Mouse (Mus musculus) left cerebral cortex, postnatal 10 days (tissue): Measurements from ENCODE around the gene Scamp2. TPM values are rescaled to one million over a fixed set of nuclear protein-coding genes. Genes with fewer than 3 reads are reported as not detected.
A peak's percentile ranks its signal among the peaks of the same experiment; 100 is the strongest.

Experiments used
- DNase-seq, 2 experiments: peaks; one replicate each; pipeline ENCODE4 v3.0.0; 2021 to 2022; ENCODE audit warnings: low spot score in 2 of 2, mixed read lengths in 1 of 2; ENCODE audit errors: extremely low spot score in 1 of 2
- intact Hi-C: fragments of 180-260 bp; cut with DNase I; formaldehyde crosslinking; loops from one replicate; pipeline ENCODE4 v1.15.1; 2025
- total RNA-seq, 2 experiments: library from RNA; stranded (reverse); gene quantifications; 2 replicates each; pipeline ENCODE4 v1.2.3; 2021

Scamp2 gene
- total RNA-seq: 10 to 100 TPM; 25.7 to 29.9 TPM

- intact Hi-C loops: no loop called here
- peak; percentile 91 to 95 for DNase-seq
These were observed at the start of gene Scamp2 for GRCm38 (mm10) chr9:57560861-57561710. Gene Scamp2 (plus strand): TSS chr9:57560943.

GRCm38 (mm10) chr9:57517113-57517512, 43.6 kb upstream of the Scamp2 start:
- intact Hi-C loops: loop anchor here (10.0 kb wide), 1 partner anchor 302 kb away; no protein-coding TSS in a partner anchor
- DNase-seq: peak in 1 of 2 experiments; percentile 57

GRCm38 (mm10) chr9:57520375-57521055, 40.2 kb upstream of the Scamp2 start:
- intact Hi-C loops: loop anchor here (5.0 kb wide), 2 partner anchors 33 to 137 kb away; no protein-coding TSS in a partner anchor
- DNase-seq: no peak

GRCm38 (mm10) chr9:57521056-57521911, 39.5 kb upstream of the Scamp2 start, which contains the start of gene Cox5a:
Gene Cox5a (plus strand): TSS chr9:57521274.
- intact Hi-C loops: loop anchor here (5.0 kb wide), 2 partner anchors 34 to 136 kb away; no protein-coding TSS in a partner anchor
- DNase-seq: peak; percentile 90 to 97

GRCm38 (mm10) chr9:57522114-57522860, 38.5 kb upstream of the Scamp2 start:
- DNase-seq: no peak
- intact Hi-C loops: loop anchor here (5.0 kb wide), 2 partner anchors 35 to 135 kb away; no protein-coding TSS in a partner anchor

- intact Hi-C loops: loop anchor here (5.0 kb wide), 2 partner anchors 36 to 134 kb away; no protein-coding TSS in a partner anchor
These were observed 37.9 kb upstream of the Scamp2 start for GRCm38 (mm10) chr9:57522861-57523246.

GRCm38 (mm10) chr9:57523754-57524153, 37.0 kb upstream of the Scamp2 start:
- no peak for DNase-seq
- intact Hi-C loops: loop anchor here (5.0 kb wide), 2 partner anchors 36 to 134 kb away; no protein-coding TSS in a partner anchor

More at GRCm38 (mm10) chr9:57522861-57523246, 37.9 kb upstream of the Scamp2 start:
- no peak for DNase-seq

GRCm38 (mm10) chr9:57524439-57524838, 36.3 kb upstream of the Scamp2 start:
- DNase-seq: no peak
- intact Hi-C loops: loop anchor here (5.0 kb wide), 2 partner anchors 37 to 133 kb away; no protein-coding TSS in a partner anchor

- intact Hi-C loops: no loop called here
- no peak for DNase-seq
These were observed 35.2 kb upstream of the Scamp2 start for GRCm38 (mm10) chr9:57525516-57525915.

GRCm38 (mm10) chr9:57526435-57526834, 34.3 kb upstream of the Scamp2 start:
- no peak for DNase-seq

GRCm38 (mm10) chr9:57531946-57532345, 28.8 kb upstream of the Scamp2 start:
- intact Hi-C loops: no loop called here
- no peak for DNase-seq

More at GRCm38 (mm10) chr9:57526435-57526834, 34.3 kb upstream of the Scamp2 start:
- intact Hi-C loops: no loop called here

- intact Hi-C loops: no loop called here
- no peak for DNase-seq
These were observed 24.4 kb upstream of the Scamp2 start for GRCm38 (mm10) chr9:57536362-57536761.

- peak; percentile 91 to 96 for DNase-seq
- intact Hi-C loops: no loop called here
These were observed 23.6 kb upstream of the Scamp2 start, which contains the start of gene Fam219b for GRCm38 (mm10) chr9:57537044-57537727. Gene Fam219b (plus strand): TSS chr9:57537528.

- intact Hi-C loops: no loop called here
- DNase-seq: peak in 1 of 2 experiments; percentile 47
These were observed 23.0 kb upstream of the Scamp2 start for GRCm38 (mm10) chr9:57537728-57538181.

- DNase-seq: no peak
- intact Hi-C loops: no loop called here
These were observed 21.2 kb upstream of the Scamp2 start for GRCm38 (mm10) chr9:57539550-57539949.

- intact Hi-C loops: loop anchor here (5.0 kb wide), 1 partner anchor 111 kb away; the partner anchor contains the start of gene Csk
- no peak for DNase-seq
These were observed 19.4 kb upstream of the Scamp2 start for GRCm38 (mm10) chr9:57541312-57541711.

- no peak for DNase-seq
- intact Hi-C loops: loop anchor here (5.0 kb wide), 1 partner anchor 108 kb away; the partner anchor contains the start of gene Csk
These were observed 16.8 kb upstream of the Scamp2 start for GRCm38 (mm10) chr9:57543951-57544350.
